Comparison of ENCODE assay signal across 18 mouse cellular contexts in the genomic region with DNA sequence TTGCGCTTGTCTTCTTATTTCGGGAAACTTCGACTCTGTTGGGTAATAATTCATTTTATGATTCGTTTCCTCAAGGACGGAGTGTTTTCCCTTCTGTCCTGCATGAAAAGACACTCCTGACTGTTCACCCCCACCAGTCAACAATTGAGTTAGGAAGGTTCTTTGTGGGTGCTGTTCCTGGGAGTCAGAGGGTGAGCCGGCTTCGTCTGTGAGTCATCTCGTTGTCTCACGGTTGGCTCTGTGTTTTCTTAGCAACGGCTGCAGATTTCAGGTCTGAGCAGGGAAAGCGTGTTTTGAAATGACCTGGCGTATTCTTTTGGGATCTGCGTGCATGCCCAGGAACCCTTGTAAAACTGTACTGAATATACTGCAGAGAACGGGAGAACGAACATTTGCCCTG. TPM values are rescaled to one million over a fixed set of nuclear protein-coding genes. Genes with fewer than 3 reads are reported as not detected.
A peak's percentile ranks its signal among the peaks of the same experiment; 100 is the strongest.
DNase-seq lines count a peak whose midpoint lies in the region; ATAC-seq and TF ChIP-seq lines count a peak whose summit lies in the region.
"Had no signal": no experiment of that assay in that cellular context is flagged by ENCODE, and none has a peak within 500 bp of the region (broad histone marks: within the 10 kb centered on the region; RNA-seq: fewer than 3 reads in every experiment).

No protein-coding gene starts in this region.

- H3K9me3 ChIP-seq in intestine, embryonic 15.5 days: no peaks in the 10 kb centered on the region
- H3K9me3 ChIP-seq: embryonic facial prominence, embryonic 13.5 days; hindbrain, embryonic 12.5 days; neural tube, embryonic 15.5 days had no signal

- H3K4me1 ChIP-seq in intestine, embryonic 15.5 days (replicated peaks): peaks cover 3% of the 10 kb centered on the region; the same call in 1 of the 2 replicates

- ATAC-seq in intestine, embryonic 15.5 days: no peak
- ATAC-seq: forebrain, postnatal 0 days had no signal

- no peak for DNase-seq in gastrocnemius, adult 2 months
- DNase-seq in gastrocnemius, adult 18-20 months (ENCODE audit: low spot score): no peak
- DNase-seq in urinary bladder, adult 18-20 months (ENCODE audit: low spot score in 2 of 2): peak; percentile 26 to 70
- DNase-seq in urinary bladder, postnatal 4 days (ENCODE audit: low spot score in 2 of 2): no peak
- DNase-seq in urinary bladder, postnatal 36 days (ENCODE audit: low spot score in 2 of 2): peak; percentile 60 to 76
- no peak for DNase-seq in layer of hippocampus, adult 18-20 months (ENCODE audit: low spot score in 2 of 2)
- DNase-seq in spleen, postnatal 36 days (ENCODE audit: low spot score in 2 of 2): no peak
- DNase-seq: cerebellum, postnatal 10 days; forebrain, postnatal 0 days; kidney, adult 8-10 months; layer of hippocampus, postnatal 36 days; lung, postnatal 4 days; right cerebral cortex, postnatal 14 days had no signal

- no peaks in the 10 kb centered on the region for H3K27me3 ChIP-seq in intestine, embryonic 15.5 days (replicated peaks)
- H3K27me3 ChIP-seq: hindbrain, embryonic 12.5 days; neural tube, embryonic 15.5 days had no signal

- no peak overlapping the region for H3K9ac ChIP-seq in intestine, embryonic 15.5 days
- H3K9ac ChIP-seq: embryonic facial prominence, embryonic 13.5 days; forebrain, postnatal 0 days; hindbrain, embryonic 12.5 days; neural tube, embryonic 15.5 days had no signal

- H3K4me3 ChIP-seq in gastrocnemius, adult 2 months: peak overlapping the region; percentile 52
- H3K4me3 ChIP-seq in intestine, embryonic 15.5 days (replicated peaks): no peak overlapping the region
- H3K4me3 ChIP-seq: embryonic facial prominence, embryonic 13.5 days; hindbrain, embryonic 12.5 days; neural tube, embryonic 15.5 days had no signal

- WGBS in intestine, embryonic 15.5 days: 53% methylated on average over 15 of the region's 15 CpGs

- no peak overlapping the region for H3K27ac ChIP-seq in gastrocnemius, adult 2 months
- H3K27ac ChIP-seq in intestine, embryonic 15.5 days: no peak overlapping the region
- H3K27ac ChIP-seq: embryonic facial prominence, embryonic 13.5 days; hindbrain, embryonic 12.5 days; neural tube, embryonic 15.5 days had no signal

- TF ChIP-seq CTCF in gastrocnemius, adult 2 months (IDR thresholded peaks at IDR 0.05): no peak

- intact Hi-C loops in gastrocnemius, adult 2 months (cut with DNase I): no loop called here

- H3K36me3 ChIP-seq in intestine, embryonic 15.5 days: no peaks in the 10 kb centered on the region
- H3K36me3 ChIP-seq: embryonic facial prominence, embryonic 13.5 days; hindbrain, embryonic 12.5 days; neural tube, embryonic 15.5 days had no signal

- 0 out of 2 replicates have a peak overlapping the region, but pooled peaks have one; percentile 9 for H3K4me2 ChIP-seq in intestine, embryonic 15.5 days (replicated peaks)
- H3K4me2 ChIP-seq: embryonic facial prominence, embryonic 13.5 days; hindbrain, embryonic 12.5 days; liver, embryonic 11.5 days; neural tube, embryonic 15.5 days had no signal

RNA-seq across cellular contexts. Expression of a gene that starts 9.8 kb away (rescaled TPM):
- 10 to 100 TPM; 15.0 to 15.5 TPM for total RNA-seq in gastrocnemius, adult 2 months (2021)
- 10 to 100 TPM in 1 of 2 experiments, 1 to 10 TPM in 1; 9.1 to 13.9 TPM for total RNA-seq in gastrocnemius, adult 18-20 months (2021)
- 35.7 and 37.6 TPM in 2 replicates for polyA plus RNA-seq in intestine, embryonic 15.5 days (2015; fragmentation: Nextera tagmentation; extraction: Ambion mirVana)
- total RNA-seq in layer of hippocampus, adult 18-20 months (2021): 10 to 100 TPM; 19.0 to 21.1 TPM

Comparison
In these comparisons a context has a peak if more than half of its experiments do, and no peak if none do; other contexts are left out.
1. DNase-seq: peak in urinary bladder, adult 18-20 months (2 of 2) and urinary bladder, postnatal 36 days (2 of 2); none in gastrocnemius, adult 2 months (single experiment), gastrocnemius, adult 18-20 months (single experiment), urinary bladder, postnatal 4 days (0 of 2), layer of hippocampus, adult 18-20 months (0 of 2) and spleen, postnatal 36 days (0 of 2).